Mouse (Mus musculus) ovary, adult 18-20 months (tissue): ENCODE data around the gene Cryzl2.

ENCODE experiments used
- DNase-seq: peaks from one replicate; pipeline ENCODE4 v3.0.0; 2022; ENCODE audit warnings: low spot score, mixed read lengths

Gene Cryzl2

DNA sequence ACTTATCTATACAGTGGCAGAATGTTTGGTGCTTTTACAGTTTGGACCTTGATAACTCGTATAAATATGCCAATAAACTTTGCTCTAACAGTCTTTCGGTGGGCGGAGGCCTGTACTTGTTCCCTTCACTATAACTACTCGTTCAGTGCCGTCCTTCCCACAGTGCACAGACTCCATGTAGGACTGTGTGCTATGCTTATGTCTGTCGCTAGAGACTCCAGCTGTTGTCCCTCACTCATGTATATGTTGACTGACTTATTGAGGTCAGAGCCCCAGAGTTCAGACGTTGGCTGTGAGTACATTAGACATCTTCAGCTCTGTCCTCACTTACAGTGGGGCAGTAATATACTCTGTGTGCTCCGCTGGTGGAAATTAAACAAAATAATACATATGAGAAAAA lies 16.5 kb downstream of the Cryzl2 start:
- no peak for DNase-seq

DNA sequence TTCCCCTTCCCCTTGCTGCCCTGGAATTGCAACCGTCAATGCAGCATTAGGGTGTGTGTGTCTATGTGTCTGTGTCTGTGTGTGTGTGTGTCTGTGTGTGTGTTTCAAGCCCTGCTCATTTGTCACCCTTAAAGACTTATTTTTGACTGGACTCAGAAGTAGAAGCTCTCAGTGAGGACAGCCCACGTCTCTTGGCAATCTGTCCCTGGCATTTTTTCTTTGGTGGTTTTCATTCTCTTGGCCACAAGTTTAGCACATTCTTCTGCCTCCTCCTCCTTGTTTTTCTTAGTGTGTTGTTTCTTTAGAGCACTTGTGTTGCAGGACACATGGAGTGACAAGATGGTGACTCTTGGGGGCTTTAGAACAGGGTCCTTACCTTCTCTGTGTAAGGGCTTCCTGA lies 17.9 kb downstream of the Cryzl2 start:
- DNase-seq, result no peak

- DNase-seq, result no peak
Observed at GRCm38 (mm10) chr1:157480090-157480489, 21.7 kb downstream of the Cryzl2 start.

DNA sequence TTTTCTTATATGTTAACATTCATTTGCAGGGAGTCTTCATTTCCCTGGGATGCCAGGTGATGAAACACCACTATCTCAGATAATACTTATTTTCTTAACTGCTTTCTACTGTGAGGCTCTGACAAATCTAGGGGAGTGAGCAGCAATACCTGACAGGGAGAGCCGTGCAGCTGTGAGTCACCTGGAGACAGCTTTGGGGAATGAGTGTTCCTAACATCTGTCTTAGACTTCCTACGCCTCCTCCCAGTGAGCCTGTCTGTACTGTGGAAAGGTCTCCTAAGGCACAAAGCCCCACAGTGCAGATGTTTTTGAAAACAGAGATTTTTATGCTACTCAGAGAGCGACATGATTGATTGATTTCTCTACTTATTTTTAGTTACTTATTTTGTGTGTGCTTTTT lies 22.5 kb downstream of the Cryzl2 start:
- DNase-seq, result no peak

- DNase-seq, result no peak
Observed at GRCm38 (mm10) chr1:157481666-157482065, 23.3 kb downstream of the Cryzl2 start.

DNA sequence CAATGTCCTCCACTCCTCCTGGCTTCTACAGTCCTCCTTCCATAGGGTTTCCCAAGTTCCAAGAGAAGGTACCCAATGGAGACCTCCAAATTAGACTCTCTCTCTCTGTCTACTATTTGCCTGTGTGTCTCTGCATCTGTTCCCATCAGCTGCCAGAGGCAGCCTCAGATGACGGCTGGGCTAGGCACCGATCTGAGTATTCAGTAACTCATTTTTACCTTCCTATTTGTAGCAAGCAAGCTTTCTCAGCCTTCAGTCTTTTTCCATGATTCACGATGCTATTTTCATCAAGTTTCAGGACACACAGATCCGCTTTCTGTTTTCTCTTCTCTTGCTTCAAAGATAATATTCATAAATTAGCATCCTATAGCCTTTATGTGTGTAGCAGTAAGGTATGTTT lies 25.8 kb downstream of the Cryzl2 start:
- DNase-seq, result no peak

DNA sequence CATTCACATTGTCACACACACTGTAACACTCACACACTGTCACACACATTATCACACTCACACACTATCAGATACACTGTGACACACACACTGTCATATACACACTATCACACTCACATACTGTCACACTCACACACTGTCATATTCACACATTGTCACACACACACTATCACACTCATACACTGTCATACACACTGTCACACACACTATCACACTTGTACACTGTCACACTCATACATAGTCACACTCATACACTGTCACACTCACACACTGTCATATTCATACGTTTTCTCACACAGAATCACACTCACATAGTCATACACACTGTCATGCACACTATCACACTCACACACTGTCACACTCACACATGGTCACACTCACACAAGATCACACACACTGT lies 42.3 kb downstream of the Cryzl2 start:
- DNase-seq, result no peak

GRCm38 (mm10) chr1:157501352-157501945 lies 43.1 kb downstream of the Cryzl2 start:
- DNase-seq, result no peak

- DNase-seq, result no peak
Observed at GRCm38 (mm10) chr1:157503071-157503470, 44.7 kb downstream of the Cryzl2 start.

- no peak for DNase-seq
Observed at GRCm38 (mm10) chr1:157506522-157506921, 48.1 kb downstream of the Cryzl2 start, which contains the start of gene Sec16b. Sec16b (plus strand) TSS chr1:157506728.

- DNase-seq, result no peak
Observed at GRCm38 (mm10) chr1:157506995-157507595, 48.7 kb downstream of the Cryzl2 start.

DNA sequence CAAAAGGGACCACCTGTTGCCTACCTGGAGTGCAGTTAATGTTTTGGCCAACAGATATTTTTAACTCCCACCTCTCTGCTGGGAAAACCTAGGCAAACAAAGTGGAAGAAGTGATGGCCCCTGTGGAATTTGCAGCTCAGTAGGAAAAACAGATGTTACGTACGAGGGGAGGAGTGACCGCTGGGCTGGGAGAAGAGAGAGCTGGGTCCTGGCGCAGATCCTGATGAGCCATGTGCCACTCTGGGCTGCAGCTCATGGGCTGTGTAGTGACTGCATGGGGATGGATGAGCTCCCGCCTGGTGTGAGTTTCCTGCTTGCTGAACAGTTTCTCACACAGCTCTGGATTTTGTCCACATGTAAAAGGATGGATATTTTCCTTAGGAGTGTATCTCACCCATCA lies 49.4 kb downstream of the Cryzl2 start:
- DNase-seq, result no peak

DNA sequence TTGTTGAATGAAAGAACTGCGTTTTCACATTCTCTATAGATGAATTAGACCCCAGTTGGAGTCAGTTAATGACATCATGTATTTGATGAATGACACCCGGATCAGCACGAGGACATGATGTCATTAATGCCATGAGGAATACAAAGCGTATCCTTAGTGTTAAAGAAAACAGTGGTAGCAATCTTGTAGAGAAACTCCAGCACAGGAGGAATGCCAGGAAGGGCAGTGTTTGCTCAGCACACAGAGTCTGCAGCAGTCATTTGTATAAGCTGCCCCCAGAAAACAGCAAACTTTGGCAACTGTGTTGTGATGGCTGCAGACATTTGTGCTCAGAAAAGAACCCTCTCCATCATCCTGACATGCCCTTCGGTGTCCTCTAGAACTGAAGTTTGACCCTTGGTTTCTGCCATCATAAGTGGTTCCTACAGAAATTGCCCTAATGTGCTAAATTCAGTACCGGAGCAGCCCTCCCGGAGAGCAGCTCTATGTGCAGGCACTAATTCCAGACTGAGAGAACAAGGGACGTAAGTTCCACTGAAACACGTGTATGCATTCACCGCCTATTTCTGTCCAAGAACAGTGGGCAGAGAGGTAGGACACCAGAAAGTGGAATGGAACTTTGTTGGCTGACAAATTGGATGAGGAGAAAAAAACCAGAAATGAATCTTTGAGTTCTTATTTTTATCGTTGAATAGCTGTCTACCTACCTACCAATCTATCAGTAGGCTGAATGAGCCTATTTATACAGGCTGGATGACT lies 54.5 kb downstream of the Cryzl2 start:
- DNase-seq, result no peak

DNA sequence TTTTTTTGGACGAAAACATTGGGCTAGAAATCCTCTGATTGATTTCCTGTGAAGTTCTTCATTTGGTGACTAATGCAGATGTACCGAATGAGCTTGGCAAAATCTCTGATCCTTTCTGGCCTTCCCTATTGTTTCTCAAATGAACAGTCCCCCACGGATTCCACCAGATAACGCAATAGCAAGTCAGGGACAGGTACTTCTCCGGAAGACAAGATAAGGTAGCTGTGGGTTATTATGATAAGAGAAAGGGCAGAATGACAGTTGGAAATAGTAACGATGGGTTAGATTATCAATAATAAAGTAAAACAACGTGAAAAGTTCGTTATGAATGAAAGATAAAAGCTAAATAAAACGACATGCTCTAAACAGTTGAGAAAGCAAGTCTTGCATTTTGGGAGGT lies 55.2 kb downstream of the Cryzl2 start:
- no peak for DNase-seq

DNA sequence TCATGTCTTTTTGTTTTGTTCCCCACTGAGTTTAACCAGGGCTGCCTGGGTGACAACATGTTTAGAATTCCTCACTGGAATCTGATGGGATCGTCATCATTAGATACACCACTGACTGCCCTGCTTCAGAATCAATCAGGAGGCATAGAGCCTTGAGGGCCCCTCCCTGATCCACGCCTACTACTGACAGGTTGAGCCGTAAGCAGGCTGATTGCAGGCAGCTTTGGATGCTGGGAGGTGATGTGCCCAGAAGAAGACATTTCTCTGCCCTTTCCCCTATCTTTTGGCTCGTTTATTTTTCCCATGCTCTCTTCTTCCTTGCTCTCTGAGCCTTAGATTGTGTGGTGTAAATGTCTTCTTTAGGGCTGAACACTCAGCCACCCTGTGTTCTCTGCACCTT lies 55.9 kb downstream of the Cryzl2 start:
- DNase-seq, result no peak

- DNase-seq, result no peak
Observed at GRCm38 (mm10) chr1:157516838-157517808, 58.7 kb downstream of the Cryzl2 start.

DNA sequence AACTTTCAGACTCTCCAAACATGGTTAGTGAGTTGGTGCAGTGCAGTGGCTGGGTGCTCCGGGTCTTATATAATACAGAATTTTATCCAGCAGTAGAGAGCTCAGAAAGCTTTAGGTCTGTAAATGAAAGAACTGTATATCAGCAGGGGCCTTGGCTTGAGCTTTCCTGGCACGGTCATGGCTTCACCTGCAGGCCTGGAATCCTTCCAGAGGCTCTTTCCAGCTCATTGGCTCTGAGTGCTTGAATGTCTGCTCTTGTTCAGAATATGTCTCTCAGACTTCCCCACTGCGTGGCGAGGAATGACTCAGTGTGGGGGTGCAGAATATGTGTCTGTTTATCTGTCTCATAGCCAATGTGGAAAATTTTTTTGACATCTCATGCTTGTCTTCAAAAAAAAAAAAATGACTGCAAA lies 59.7 kb downstream of the Cryzl2 start:
- peak; percentile 6 for DNase-seq

DNA sequence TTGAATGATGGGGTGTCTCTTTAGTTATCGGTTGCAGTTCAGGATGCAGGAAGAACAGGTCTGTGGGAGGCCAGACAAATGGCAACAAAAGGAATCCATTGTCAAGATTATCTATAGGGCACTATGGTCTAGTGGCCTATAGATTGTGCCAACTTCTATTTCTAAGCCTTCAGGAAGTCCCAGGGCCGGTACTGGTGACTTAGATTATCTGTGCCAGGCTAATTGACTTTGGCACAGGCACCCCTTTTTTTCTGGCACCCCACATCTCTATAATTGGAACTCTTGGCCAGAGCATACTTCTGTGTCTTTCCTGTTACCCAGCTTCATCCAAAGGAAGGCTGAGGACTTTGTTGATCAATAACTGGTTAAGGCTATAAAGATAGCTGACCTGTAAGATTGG lies 61.0 kb downstream of the Cryzl2 start:
- DNase-seq, result no peak

DNA sequence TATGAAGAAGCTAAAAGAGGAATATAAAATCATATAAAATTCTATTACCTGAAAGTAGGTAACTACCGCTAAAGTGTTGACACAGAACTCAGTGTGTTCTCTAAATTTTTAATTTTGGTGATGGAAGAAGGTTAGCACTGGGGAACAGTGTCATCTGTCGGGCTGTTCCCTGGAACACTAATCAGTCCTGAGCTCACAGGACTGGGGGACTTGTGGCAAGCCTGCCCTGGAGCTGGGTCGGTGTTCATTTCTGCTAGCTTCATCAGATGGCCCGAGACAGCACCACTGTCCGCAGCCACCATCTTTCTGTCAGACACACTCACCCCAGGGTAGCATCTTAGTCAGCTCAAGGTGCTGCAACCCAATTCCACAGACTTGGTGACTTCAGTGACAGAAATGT lies 63.9 kb downstream of the Cryzl2 start:
- no peak for DNase-seq

DNA sequence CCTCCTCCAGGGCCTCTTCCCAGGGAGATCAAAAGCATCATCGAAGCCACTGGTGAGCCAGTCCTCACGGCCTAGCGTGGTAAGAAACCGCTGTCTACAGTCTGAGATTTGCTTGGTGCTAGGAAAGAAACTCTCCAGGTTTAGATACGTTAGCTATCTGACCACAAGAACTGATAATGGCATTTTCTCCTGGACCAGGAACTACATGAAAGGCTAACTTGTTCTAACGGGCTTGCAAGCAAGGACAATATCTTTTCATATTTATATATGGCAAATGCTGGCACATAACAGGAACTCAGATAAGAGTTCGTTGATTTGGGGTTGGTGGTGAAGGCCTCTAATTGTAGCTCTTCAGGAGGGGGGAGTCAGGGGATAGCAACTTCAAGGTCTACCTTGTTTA lies 66.4 kb downstream of the Cryzl2 start:
- no peak for DNase-seq

- no peak for DNase-seq
Observed at GRCm38 (mm10) chr1:157525692-157526354, 67.4 kb downstream of the Cryzl2 start.

GRCm38 (mm10) chr1:157526625-157527024 lies 68.2 kb downstream of the Cryzl2 start:
- no peak for DNase-seq
